Mouse (Mus musculus): ENCODE measurements around the gene Slc33a1.
A peak's percentile ranks its signal among the peaks of the same experiment; 100 is the strongest.

Gene Slc33a1

DNA sequence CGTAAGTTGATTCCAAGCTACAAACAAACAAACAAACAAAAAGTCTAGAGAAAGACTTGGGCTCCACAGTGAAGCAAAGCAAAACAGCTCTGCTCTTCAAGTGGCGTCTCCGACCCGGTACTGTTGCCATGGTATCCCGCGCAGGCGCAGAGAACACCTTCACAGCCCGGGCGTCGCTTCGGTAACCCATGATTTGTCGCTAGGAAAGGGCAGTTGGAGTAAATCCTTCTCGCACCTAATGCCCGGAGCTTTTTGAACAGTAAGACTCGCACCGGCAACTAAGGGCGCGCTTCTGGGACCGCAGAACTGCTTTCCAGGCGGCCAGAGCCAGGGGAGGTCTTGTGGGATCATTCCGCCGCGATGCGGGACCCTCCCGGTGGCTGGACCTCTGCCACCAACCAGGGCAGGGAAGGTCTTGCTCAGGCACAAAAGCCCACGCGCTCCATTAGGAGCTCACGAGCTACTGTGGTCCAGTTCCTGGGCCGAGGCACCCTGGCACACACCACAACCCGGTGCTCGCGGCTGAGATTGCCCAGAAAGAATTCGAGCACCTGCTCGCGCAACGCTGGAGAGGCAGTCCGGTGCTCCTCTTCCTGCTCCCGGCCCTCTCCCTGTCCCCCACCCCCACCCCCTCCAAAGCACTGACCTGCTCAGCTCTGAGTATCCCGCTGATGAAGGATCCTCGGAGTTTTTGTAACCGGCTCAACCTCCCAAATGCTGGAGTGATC is 65.8 kb downstream of the Slc33a1 start:
- DNase-seq (ENCODE audit: low read depth): no peak

GRCm38 (mm10) chr3:63897177-63897576 is 67.4 kb downstream of the Slc33a1 start:
- DNase-seq (ENCODE audit: low read depth): no peak

GRCm38 (mm10) chr3:63896303-63896702 is 68.3 kb downstream of the Slc33a1 start:
- DNase-seq (ENCODE audit: low read depth): no peak

DNA sequence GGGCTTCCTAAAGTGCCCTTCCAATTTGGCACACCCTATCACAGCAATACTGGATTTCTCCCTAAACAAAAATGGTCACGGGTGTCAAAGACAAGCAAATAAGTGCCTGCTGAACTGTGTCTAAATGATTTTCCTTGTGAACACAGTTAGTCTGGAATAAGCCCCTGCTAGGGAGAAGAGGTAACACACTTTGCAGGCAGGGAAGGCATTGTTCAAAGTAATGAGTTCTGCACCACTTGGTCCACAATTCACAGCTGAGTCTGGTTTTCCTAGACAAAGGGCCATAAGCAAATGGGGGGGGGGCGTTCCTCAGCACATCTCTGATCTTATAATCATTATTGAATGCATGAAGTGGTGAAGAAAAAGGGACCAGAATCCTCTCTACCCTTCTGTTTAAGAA is 68.8 kb downstream of the Slc33a1 start:
- DNase-seq (ENCODE audit: low read depth): no peak

DNA sequence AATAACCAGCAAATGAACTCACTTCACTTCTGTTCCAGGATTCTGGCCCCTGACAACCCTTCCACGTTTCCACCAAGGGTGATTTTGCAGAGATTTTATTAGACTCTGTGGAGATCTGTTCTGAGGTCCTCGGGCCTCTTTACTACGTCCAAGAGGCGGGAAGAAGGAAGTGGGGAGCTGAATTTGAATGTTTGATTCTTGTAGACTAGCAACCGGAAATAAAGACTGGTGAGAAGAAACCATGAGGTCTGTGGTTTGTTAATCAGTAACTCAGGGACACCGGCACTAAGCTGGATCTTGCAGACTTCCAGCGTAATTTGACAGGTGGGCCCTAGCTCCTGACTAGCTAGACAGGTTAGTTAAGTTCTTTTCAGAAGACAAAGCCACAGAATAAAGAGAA is 70.9 kb downstream of the Slc33a1 start:
- peak; percentile 67 for DNase-seq (ENCODE audit: low read depth)

- no peak for DNase-seq (ENCODE audit: low read depth)
These were observed 72.4 kb downstream of the Slc33a1 start for GRCm38 (mm10) chr3:63892154-63892553.

Measured in 416B (cell line).